Mouse (Mus musculus) CH12.LX (cell line): ENCODE results near the gene Pdrg1.

ENCODE experiments used
- CTCF ChIP-seq, 2 experiments: IDR thresholded peaks in 1 of 2; conservative IDR thresholded peaks in 1 of 2; 2 replicates each; pipeline ENCODE4 v1.5.1; 2011 to 2012; ENCODE audit warnings: low read depth in 2 of 2, low read length in 2 of 2, improper control_type of control experiment in 1 of 2, inconsistent platforms in 1 of 2, mild to moderate bottlenecking in 1 of 2, moderate library complexity in 1 of 2
- E2F4 ChIP-seq: IDR thresholded peaks from 2 replicates; pipeline ENCODE4 v1.6.1; 2011; ENCODE audit warnings: low read depth, low read length, improper control_type of control experiment; ENCODE audit not compliant: insufficient replicate concordance
- EP300 ChIP-seq: IDR thresholded peaks from 2 replicates; pipeline ENCODE4 v1.6.1; 2011; ENCODE audit warnings: low read length, improper control_type of control experiment
- KAT2A ChIP-seq: IDR thresholded peaks from 2 replicates; pipeline ENCODE4 v1.6.1; 2012; ENCODE audit warnings: low read length, improper control_type of control experiment, inconsistent platforms; ENCODE audit not compliant: insufficient replicate concordance
- MAX ChIP-seq: IDR thresholded peaks from 2 replicates; pipeline ENCODE4 v1.6.1; 2011; ENCODE audit warnings: low read length, improper control_type of control experiment
- POLR2A ChIP-seq: IDR thresholded peaks from 2 replicates; pipeline ENCODE4 v1.6.1; 2011; ENCODE audit warnings: low read depth, mild to moderate bottlenecking, improper control_type of control experiment, low read length
- RCOR1 ChIP-seq: conservative IDR thresholded peaks from 2 replicates; pipeline ENCODE4 v1.6.1; 2012; ENCODE audit warnings: low read depth, mild to moderate bottlenecking, inconsistent platforms, low read length, improper control_type of control experiment
- SIN3A ChIP-seq: IDR thresholded peaks from 2 replicates; pipeline ENCODE4 v1.6.1; 2012; ENCODE audit warnings: low read length, improper control_type of control experiment, inconsistent platforms
- SMC3 ChIP-seq: IDR thresholded peaks from 2 replicates; pipeline ENCODE4 v1.6.1; 2011; ENCODE audit warnings: low read depth, low read length, improper control_type of control experiment
- TBP ChIP-seq: conservative IDR thresholded peaks from 2 replicates; pipeline ENCODE4 v1.6.1; 2011; ENCODE audit warnings: low read depth, low read length, improper control_type of control experiment
- TCF12 ChIP-seq: IDR thresholded peaks from 2 replicates; pipeline ENCODE4 v1.6.1; 2014; ENCODE audit warnings: low read depth, mild to moderate bottlenecking, inconsistent platforms, low read length, improper control_type of control experiment
- ZMIZ1 ChIP-seq: IDR thresholded peaks from 2 replicates; pipeline ENCODE4 v1.6.1; 2012; ENCODE audit warnings: low read depth, mild to moderate bottlenecking, inconsistent platforms, low read length, improper control_type of control experiment
- ZNF384 ChIP-seq: IDR thresholded peaks from 2 replicates; pipeline ENCODE4 v1.6.1; 2012; ENCODE audit warnings: low read depth, low read length, improper control_type of control experiment, inconsistent platforms

DNA sequence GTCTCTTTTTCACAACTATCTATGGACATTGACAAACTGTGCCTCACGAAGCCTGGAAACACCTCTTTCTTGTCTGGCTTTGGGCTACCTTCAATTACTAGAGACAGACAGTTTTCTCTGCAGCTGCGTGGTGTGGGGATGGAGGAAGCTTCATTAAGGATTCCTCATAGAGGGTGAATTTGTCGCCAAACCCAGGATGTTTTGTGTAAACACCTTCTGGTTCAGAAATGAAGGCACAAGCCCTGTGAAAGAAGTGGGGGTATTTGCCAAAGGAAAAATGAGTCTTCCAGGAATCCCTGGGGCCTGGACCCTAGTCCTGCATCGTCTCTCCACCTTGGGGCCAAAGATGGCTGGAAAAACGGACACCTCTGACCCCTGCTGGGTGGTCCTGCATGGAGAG is 1.6 kb upstream of the Pdrg1 start:
- TF ChIP-seq POLR2A (no peak), TBP (no peak), CTCF (conservative IDR thresholded peaks at IDR 0.05 in 1 of 2, IDR thresholded peaks at IDR 0.05 in 1 of 2; ENCODE audit: low read depth in 2 of 2, low read length in 2 of 2) (no peak), RCOR1 (no peak), TCF12 (no peak), EP300 (no peak), E2F4 (no peak), ZNF384 (no peak), SMC3 (no peak), KAT2A (no peak), MAX (no peak), SIN3A (no peak), ZMIZ1 (no peak)
